Mouse (Mus musculus): ENCODE data around the gene Aurkb. TPM values are rescaled to one million over a fixed set of nuclear protein-coding genes. Genes with fewer than 3 reads are reported as not detected.
A peak's percentile ranks its signal among the peaks of the same experiment; 100 is the strongest.

The Aurkb gene
- polyA plus RNA-seq, 1 experiment from 2014 or later: 177 TPM

- Histone ChIP-seq H3K9ac (replicated peaks; ENCODE audit: low read length) (peak overlapping the region; percentile 58), H3K9me3 (ENCODE audit: low read length) (no peaks in the 10 kb centered on the region), H3K36me3 (ENCODE audit: insufficient read depth, low read length) (no peaks in the 10 kb centered on the region), H3K4me1 (ENCODE audit: insufficient read depth, low read length) (peaks cover 44% of the 10 kb centered on the region), H3K27ac (ENCODE audit: low read length) (peak overlapping the region; percentile 87), H3K27me3 (ENCODE audit: insufficient read depth, low read length) (no peaks in the 10 kb centered on the region), H3K4me2 (replicated peaks; ENCODE audit: low read depth, low read length) (peak overlapping the region; percentile 85), H3K4me3 (ENCODE audit: low read length) (peak overlapping the region; percentile 79)
- WGBS: under 1% methylated on average over 19 of the region's 19 CpGs
- ATAC-seq (ENCODE audit: low FRiP score, low TSS enrichment): peak; percentile 72
Measured at GRCm38 (mm10) chr11:69062761-69063224, 17.3 kb downstream of the Aurkb start.

GRCm38 (mm10) chr11:69063413-69064201 is 18.2 kb downstream of the Aurkb start:
- Histone ChIP-seq H3K9ac (replicated peaks; ENCODE audit: low read length) (peak overlapping the region; percentile 71), H3K9me3 (ENCODE audit: low read length) (no peaks in the 10 kb centered on the region), H3K36me3 (ENCODE audit: insufficient read depth, low read length) (no peaks in the 10 kb centered on the region), H3K27ac (ENCODE audit: low read length) (peak overlapping the region; percentile 87), H3K27me3 (ENCODE audit: insufficient read depth, low read length) (no peaks in the 10 kb centered on the region), H3K4me2 (replicated peaks; ENCODE audit: low read depth, low read length) (peak overlapping the region; percentile 85), H3K4me1 (ENCODE audit: insufficient read depth, low read length) (peaks cover 38% of the 10 kb centered on the region), H3K4me3 (ENCODE audit: low read length) (peak overlapping the region; percentile 79)
- under 1% methylated on average over 31 of the region's 31 CpGs for WGBS
- peak; percentile 27; the same call in 1 of the 2 replicates for ATAC-seq (ENCODE audit: low FRiP score, low TSS enrichment)

GRCm38 (mm10) chr11:69064259-69065133 is 19.0 kb downstream of the Aurkb start:
- 57% methylated on average over 9 of the region's 9 CpGs for WGBS
- H3K9ac ChIP-seq (replicated peaks; ENCODE audit: low read length): peak overlapping the region; percentile 71
- no peak for ATAC-seq (ENCODE audit: low FRiP score, low TSS enrichment)
- peaks cover 36% of the 10 kb centered on the region for H3K4me1 ChIP-seq (ENCODE audit: insufficient read depth, low read length)
- peak overlapping the region; percentile 85 for H3K4me2 ChIP-seq (replicated peaks; ENCODE audit: low read depth, low read length)
- peak overlapping the region; percentile 79; the same call in 1 of the 2 replicates for H3K27ac ChIP-seq (ENCODE audit: low read length)
- no peaks in the 10 kb centered on the region for H3K9me3 ChIP-seq (ENCODE audit: low read length)
- no peaks in the 10 kb centered on the region for H3K27me3 ChIP-seq (ENCODE audit: insufficient read depth, low read length)
- H3K4me3 ChIP-seq (ENCODE audit: low read length): peak overlapping the region; percentile 79
- H3K36me3 ChIP-seq (ENCODE audit: insufficient read depth, low read length): no peaks in the 10 kb centered on the region

GRCm38 (mm10) chr11:69065394-69065925 is 20.0 kb downstream of the Aurkb start:
- Histone ChIP-seq H3K4me3 (ENCODE audit: low read length) (no peak overlapping the region), H3K9me3 (ENCODE audit: low read length) (no peaks in the 10 kb centered on the region), H3K4me1 (ENCODE audit: insufficient read depth, low read length) (peaks cover 39% of the 10 kb centered on the region), H3K4me2 (replicated peaks; ENCODE audit: low read depth, low read length) (peak overlapping the region; percentile 85), H3K27me3 (ENCODE audit: insufficient read depth, low read length) (no peaks in the 10 kb centered on the region), H3K27ac (ENCODE audit: low read length) (no peak overlapping the region), H3K36me3 (ENCODE audit: insufficient read depth, low read length) (no peaks in the 10 kb centered on the region), H3K9ac (replicated peaks; ENCODE audit: low read length) (no peak overlapping the region)
- WGBS: 76% methylated on average over 3 of the region's 3 CpGs
- no peak for ATAC-seq (ENCODE audit: low FRiP score, low TSS enrichment)

- H3K4me1 ChIP-seq (ENCODE audit: insufficient read depth, low read length): peaks cover 35% of the 10 kb centered on the region
Measured at GRCm38 (mm10) chr11:69066163-69066861, 20.9 kb downstream of the Aurkb start.

GRCm38 (mm10) chr11:69066956-69067355 is 21.5 kb downstream of the Aurkb start:
- no peaks in the 10 kb centered on the region for H3K9me3 ChIP-seq (ENCODE audit: low read length)
- H3K27me3 ChIP-seq (ENCODE audit: insufficient read depth, low read length): no peaks in the 10 kb centered on the region
- no peak for ATAC-seq (ENCODE audit: low FRiP score, low TSS enrichment)
- 10% methylated on average over 8 of the region's 8 CpGs for WGBS
- peak overlapping the region; percentile 46 for H3K4me3 ChIP-seq (ENCODE audit: low read length)
- H3K9ac ChIP-seq (replicated peaks; ENCODE audit: low read length): no peak overlapping the region; the same call in 1 of the 2 replicates
- peak overlapping the region; percentile 85 for H3K4me2 ChIP-seq (replicated peaks; ENCODE audit: low read depth, low read length)
- H3K4me1 ChIP-seq (ENCODE audit: insufficient read depth, low read length): peaks cover 34% of the 10 kb centered on the region
- H3K27ac ChIP-seq (ENCODE audit: low read length): peak overlapping the region; percentile 27; the same call in 1 of the 2 replicates
- H3K36me3 ChIP-seq (ENCODE audit: insufficient read depth, low read length): no peaks in the 10 kb centered on the region

More at GRCm38 (mm10) chr11:69066163-69066861, 20.9 kb downstream of the Aurkb start:
- WGBS: 2% methylated on average over 29 of the region's 29 CpGs
- no peaks in the 10 kb centered on the region for H3K36me3 ChIP-seq (ENCODE audit: insufficient read depth, low read length)
- no peak overlapping the region for H3K27ac ChIP-seq (ENCODE audit: low read length)
- no peaks in the 10 kb centered on the region for H3K27me3 ChIP-seq (ENCODE audit: insufficient read depth, low read length)
- H3K4me3 ChIP-seq (ENCODE audit: low read length): peak overlapping the region; percentile 46
- no peak for ATAC-seq (ENCODE audit: low FRiP score, low TSS enrichment)
- peak overlapping the region; percentile 85 for H3K4me2 ChIP-seq (replicated peaks; ENCODE audit: low read depth, low read length)
- peak overlapping the region; percentile 57 for H3K9ac ChIP-seq (replicated peaks; ENCODE audit: low read length)
- H3K9me3 ChIP-seq (ENCODE audit: low read length): no peaks in the 10 kb centered on the region

- no peaks in the 10 kb centered on the region for H3K36me3 ChIP-seq (ENCODE audit: insufficient read depth, low read length)
- no peak for ATAC-seq (ENCODE audit: low FRiP score, low TSS enrichment)
- H3K4me3 ChIP-seq (ENCODE audit: low read length): peak overlapping the region; percentile 46; the same call in 1 of the 2 replicates
- peaks cover 37% of the 10 kb centered on the region for H3K4me1 ChIP-seq (ENCODE audit: insufficient read depth, low read length)
- H3K27me3 ChIP-seq (ENCODE audit: insufficient read depth, low read length): no peaks in the 10 kb centered on the region
- peak overlapping the region; percentile 27; the same call in 1 of the 2 replicates for H3K27ac ChIP-seq (ENCODE audit: low read length)
- no peak overlapping the region for H3K4me2 ChIP-seq (replicated peaks; ENCODE audit: low read depth, low read length)
- 62% methylated on average over 6 of the region's 6 CpGs for WGBS
- H3K9me3 ChIP-seq (ENCODE audit: low read length): no peaks in the 10 kb centered on the region
- H3K9ac ChIP-seq (replicated peaks; ENCODE audit: low read length): no peak overlapping the region
Measured at GRCm38 (mm10) chr11:69067601-69068000, 22.2 kb downstream of the Aurkb start.

- H3K4me2 ChIP-seq (replicated peaks; ENCODE audit: low read depth, low read length): peak overlapping the region; percentile 68
Measured at GRCm38 (mm10) chr11:69070093-69070492, 24.6 kb downstream of the Aurkb start.

More at GRCm38 (mm10) chr11:69070093-69070492, 24.6 kb downstream of the Aurkb start:
- Histone ChIP-seq H3K4me1 (ENCODE audit: insufficient read depth, low read length) (peaks cover 32% of the 10 kb centered on the region), H3K36me3 (ENCODE audit: insufficient read depth, low read length) (no peaks in the 10 kb centered on the region), H3K4me3 (ENCODE audit: low read length) (peak overlapping the region; percentile 56), H3K9ac (replicated peaks; ENCODE audit: low read length) (peak overlapping the region; percentile 81), H3K9me3 (ENCODE audit: low read length) (no peaks in the 10 kb centered on the region), H3K27ac (ENCODE audit: low read length) (peak overlapping the region; percentile 91), H3K27me3 (ENCODE audit: insufficient read depth, low read length) (no peaks in the 10 kb centered on the region)
- 1% methylated on average over 13 of the region's 13 CpGs for WGBS
- ATAC-seq (ENCODE audit: low FRiP score, low TSS enrichment): no peak
